Mouse (Mus musculus): ENCODE data around the gene Meis3.

The Meis3 gene

GRCm38 (mm10) chr7:16160702-16161101 is 14.2 kb upstream of the Meis3 start:
- DNase-seq (ENCODE audit: low spot score): no peak

- no peak for DNase-seq (ENCODE audit: low spot score)
These were observed 13.6 kb upstream of the Meis3 start for GRCm38 (mm10) chr7:16161302-16161701.

- no peak for DNase-seq (ENCODE audit: low spot score)
These were observed 12.9 kb upstream of the Meis3 start for GRCm38 (mm10) chr7:16162036-16162435.

GRCm38 (mm10) chr7:16172141-16172581 is 2.7 kb upstream of the Meis3 start:
- no peak for DNase-seq (ENCODE audit: low spot score)

- DNase-seq (ENCODE audit: low spot score): no peak
These were observed 2.2 kb upstream of the Meis3 start for GRCm38 (mm10) chr7:16172586-16173140.

- DNase-seq (ENCODE audit: low spot score): no peak
These were observed 1.7 kb upstream of the Meis3 start for GRCm38 (mm10) chr7:16173146-16173545.

GRCm38 (mm10) chr7:16175542-16175931 is 647 bp downstream of the Meis3 start:
- no peak for DNase-seq (ENCODE audit: low spot score)

- DNase-seq (ENCODE audit: low spot score): no peak
These were observed 3.2 kb downstream of the Meis3 start for GRCm38 (mm10) chr7:16178114-16178513.

- no peak for DNase-seq (ENCODE audit: low spot score)
These were observed 8.8 kb downstream of the Meis3 start for GRCm38 (mm10) chr7:16183663-16184062.

GRCm38 (mm10) chr7:16187494-16187893 is 12.6 kb downstream of the Meis3 start:
- DNase-seq (ENCODE audit: low spot score): no peak

GRCm38 (mm10) chr7:16192315-16192714 is 17.4 kb downstream of the Meis3 start:
- no peak for DNase-seq (ENCODE audit: low spot score)

- DNase-seq (ENCODE audit: low spot score): no peak
These were observed 18.8 kb downstream of the Meis3 start for GRCm38 (mm10) chr7:16193702-16194101.

- no peak for DNase-seq (ENCODE audit: low spot score)
These were observed 21.7 kb downstream of the Meis3 start for GRCm38 (mm10) chr7:16196616-16197015.

GRCm38 (mm10) chr7:16197166-16197565 is 22.3 kb downstream of the Meis3 start:
- DNase-seq (ENCODE audit: low spot score): no peak

- no peak for DNase-seq (ENCODE audit: low spot score)
These were observed 23.6 kb downstream of the Meis3 start for GRCm38 (mm10) chr7:16198540-16198939.

GRCm38 (mm10) chr7:16201136-16201535 is 26.2 kb downstream of the Meis3 start:
- no peak for DNase-seq (ENCODE audit: low spot score)

GRCm38 (mm10) chr7:16202756-16203504 is 28.0 kb downstream of the Meis3 start:
- DNase-seq (ENCODE audit: low spot score): no peak

GRCm38 (mm10) chr7:16203505-16203903 is 28.6 kb downstream of the Meis3 start:
- DNase-seq (ENCODE audit: low spot score): no peak

- DNase-seq (ENCODE audit: low spot score): no peak
These were observed 29.9 kb downstream of the Meis3 start for GRCm38 (mm10) chr7:16204791-16205190.

- DNase-seq (ENCODE audit: low spot score): no peak
These were observed 32.2 kb downstream of the Meis3 start for GRCm38 (mm10) chr7:16207076-16207475.

GRCm38 (mm10) chr7:16207496-16207895 is 32.6 kb downstream of the Meis3 start:
- no peak for DNase-seq (ENCODE audit: low spot score)

- no peak for DNase-seq (ENCODE audit: low spot score)
These were observed 34.1 kb downstream of the Meis3 start for GRCm38 (mm10) chr7:16208781-16209665.

- DNase-seq (ENCODE audit: low spot score): no peak
These were observed 36.0 kb downstream of the Meis3 start for GRCm38 (mm10) chr7:16210862-16211365.
